Mouse (Mus musculus): ENCODE measurements around the gene Cpeb2.

The Cpeb2 gene

DNA sequence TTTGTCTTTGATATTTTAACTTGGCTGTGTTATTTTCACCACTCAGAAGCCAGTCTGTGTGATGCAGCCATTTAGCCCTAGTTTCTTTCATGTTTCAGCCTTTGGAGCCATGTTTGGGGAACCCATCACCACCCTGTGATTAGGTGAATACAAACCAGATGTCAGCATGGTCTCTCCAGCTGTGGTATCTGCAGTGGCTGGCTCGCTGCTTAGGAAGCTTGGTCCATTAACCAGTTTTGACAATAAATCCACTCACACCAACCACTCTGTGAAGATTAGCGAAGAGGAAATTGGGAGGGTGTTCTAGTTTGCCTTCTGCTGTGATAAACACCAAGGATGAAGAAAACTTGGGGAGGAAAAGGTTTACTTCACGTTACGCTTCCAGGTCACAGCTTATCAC is 92.6 kb downstream of the Cpeb2 start:
- no peak for DNase-seq (ENCODE audit: low spot score)

DNA sequence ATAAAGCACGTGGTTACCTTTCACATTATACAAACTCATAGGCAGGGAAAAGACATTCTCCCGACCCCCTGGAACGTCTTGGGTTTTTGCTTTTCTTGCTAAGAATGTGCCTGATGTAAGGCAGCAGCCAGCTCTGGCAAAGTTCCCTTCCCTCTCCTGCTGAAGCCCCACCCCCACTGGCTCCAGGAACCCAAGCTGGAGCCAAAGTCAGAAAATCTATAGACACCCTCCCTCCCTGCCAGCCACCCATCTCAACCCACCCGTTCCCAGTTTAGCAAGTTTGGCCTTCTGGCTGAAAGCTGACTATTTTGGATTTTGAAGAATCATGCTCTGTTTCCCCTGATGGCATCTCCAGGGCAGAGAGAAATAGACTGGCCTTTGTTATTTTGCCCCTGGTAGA is 95.6 kb downstream of the Cpeb2 start:
- DNase-seq (ENCODE audit: low spot score), result peak; percentile 24

DNA sequence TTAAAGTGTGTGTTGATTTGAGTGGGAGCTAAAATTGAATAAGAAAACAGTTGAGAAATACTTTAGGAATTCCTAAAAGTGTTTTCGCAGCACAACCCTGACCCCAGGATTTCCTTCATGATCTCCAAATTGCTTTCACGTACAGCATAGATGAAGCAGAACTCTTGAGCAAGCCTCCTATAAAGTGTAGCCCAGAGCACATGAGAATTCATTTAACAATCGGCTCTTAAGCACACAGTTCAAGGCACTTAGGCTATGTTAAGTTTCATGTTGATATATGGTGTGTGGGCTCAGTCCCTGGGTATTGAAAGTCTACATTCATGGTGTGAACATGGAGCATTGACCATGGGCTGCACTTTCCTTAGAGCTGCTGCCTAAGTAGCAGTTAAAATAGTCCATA is 97.3 kb downstream of the Cpeb2 start:
- no peak for DNase-seq (ENCODE audit: low spot score)

DNA sequence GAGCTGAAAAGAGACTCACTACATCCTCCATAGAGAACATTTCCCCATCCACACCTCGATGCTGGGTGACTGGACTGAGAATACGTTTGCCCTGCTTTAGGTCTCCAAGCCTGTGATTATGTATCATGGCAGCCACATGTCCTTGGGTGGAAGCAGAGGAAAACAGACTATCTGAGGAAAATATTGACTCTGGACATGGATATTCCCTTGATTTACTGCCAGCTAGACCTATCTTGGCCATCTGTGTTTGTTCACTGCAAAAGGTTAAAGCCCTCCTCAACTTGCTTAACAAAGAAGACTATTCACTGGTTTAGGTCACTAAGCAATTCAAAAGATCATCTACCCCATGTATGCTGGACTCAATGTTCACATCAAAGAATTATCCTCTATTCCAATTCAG is 101.5 kb downstream of the Cpeb2 start:
- DNase-seq (ENCODE audit: low spot score), result no peak

DNA sequence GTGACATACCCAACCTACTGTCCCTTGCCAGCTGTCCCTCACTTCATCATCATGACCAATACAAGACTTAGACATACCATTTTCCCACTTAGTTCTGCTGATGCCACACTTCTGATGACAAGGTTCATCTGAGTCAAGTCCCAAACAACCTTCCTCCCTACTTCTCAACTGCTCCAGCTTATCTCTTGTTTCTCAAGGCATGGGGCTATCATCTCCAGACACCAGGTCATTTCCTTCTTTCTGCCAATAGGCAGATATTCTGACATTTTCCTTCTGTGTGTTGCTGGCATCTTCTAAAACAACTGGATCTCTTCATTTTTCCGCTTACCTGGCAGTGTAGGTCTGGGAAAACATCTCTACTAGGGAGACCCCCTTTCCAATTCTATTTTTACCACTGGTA is 104.2 kb downstream of the Cpeb2 start:
- DNase-seq (ENCODE audit: low spot score), result no peak

DNA sequence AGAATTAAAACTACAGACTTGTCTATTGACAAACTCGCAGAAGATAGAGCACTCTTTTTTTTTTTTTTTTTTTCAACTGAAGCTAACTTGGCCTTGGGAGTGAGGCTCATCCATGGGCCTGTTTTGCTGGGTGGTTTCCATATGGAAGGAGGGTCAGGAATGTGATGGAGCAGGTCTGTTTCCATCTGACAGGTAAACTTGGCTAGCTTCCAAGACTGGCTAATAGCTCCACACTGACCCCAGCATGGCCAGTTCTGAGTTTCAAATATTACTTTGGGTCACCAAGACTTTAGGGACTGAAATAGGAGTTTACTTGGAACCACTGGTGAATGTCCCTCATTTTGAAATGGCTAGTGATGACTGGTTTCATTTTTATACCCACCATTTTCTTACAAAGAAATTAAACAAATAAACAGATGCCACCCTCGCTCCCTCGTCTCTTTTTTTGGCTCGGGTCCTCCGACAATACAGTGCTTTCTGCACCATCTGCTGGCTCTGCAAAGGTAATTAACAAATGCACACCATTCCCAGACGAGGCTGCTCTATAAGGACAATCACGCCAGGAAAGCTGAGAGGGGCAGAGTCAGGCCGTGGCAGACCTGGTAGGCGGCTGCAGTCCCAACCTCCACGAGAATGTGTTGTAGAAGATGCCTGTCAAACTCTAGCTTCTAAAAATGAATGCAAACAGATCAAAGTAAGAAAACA is 106.0 kb downstream of the Cpeb2 start:
- no peak for DNase-seq (ENCODE audit: low spot score)
